Mouse (Mus musculus) 3T3-L1 (cell line): ENCODE results near the gene Tcea2.

ENCODE experiments used
- DNase-seq: peaks from one replicate; pipeline ENCODE4 v3.0.0-alpha.2; 2015; ENCODE audit warnings: low read depth, low spot score

Gene Tcea2

DNA sequence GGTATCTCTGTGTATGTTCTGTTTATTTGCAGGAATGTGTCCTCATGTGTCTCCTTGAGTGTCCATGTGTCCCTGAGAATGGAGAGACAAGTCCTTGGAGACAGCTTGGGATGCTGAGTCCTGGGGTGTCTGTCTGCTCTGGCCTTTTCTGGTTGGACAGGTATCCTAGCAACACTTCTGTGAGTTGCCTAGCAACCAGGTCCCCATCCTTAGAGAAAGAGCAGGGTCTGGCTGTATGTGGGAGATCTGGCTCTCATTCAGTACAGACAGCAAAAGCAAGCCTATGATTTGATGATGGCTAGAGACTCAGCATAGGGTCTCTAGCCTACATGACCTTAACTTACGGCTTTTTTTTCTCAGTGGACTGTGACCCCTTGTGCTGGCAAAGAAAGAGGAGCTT, 33.6 kb downstream of the Tcea2 start:
- no peak for DNase-seq

DNA sequence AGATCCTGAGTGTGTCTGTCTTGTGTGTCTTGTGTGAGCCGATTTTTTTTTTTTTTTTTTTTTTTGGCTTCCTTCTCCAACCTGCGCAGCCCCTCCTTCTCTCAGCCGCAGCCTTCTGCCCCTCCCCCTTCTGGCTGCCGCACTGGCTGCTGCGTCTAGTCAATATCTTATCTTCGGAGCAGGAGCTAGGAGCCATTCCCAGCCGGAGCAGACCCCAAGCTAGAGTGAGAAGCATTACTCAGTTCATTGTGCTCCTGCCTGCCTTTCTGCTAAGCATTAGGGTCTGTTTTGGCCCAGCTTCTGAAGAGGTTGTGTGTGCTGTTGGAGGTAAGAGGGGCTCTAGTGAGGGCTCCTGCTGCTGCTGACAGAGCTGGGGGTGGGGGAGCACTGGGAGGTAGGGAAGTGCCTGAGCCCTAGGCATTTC, 34.8 kb downstream of the Tcea2 start, which contains the start of gene Oprl1:
TSS of gene Oprl1 (plus strand) at position 114 of the 424 bp plus-strand sequence.
- DNase-seq, result no peak

DNA sequence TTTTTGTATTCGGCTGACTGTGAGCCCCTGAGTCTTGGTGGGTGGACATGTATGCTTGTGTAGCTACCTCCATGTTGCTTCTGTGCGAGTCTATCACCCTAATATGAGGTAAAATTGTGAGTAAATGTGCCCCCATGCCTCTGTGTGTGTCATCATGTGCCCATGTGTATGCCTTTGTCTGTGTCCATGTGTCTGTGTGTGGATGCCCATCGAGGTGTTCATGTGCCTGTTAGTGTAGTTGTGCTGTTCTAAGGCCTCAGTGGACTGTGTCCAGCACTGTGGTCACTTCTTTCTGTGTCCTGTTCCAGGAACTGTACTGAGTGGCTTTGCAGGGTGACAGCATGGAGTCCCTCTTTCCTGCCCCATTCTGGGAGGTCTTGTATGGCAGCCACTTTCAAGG, 35.3 kb downstream of the Tcea2 start:
- DNase-seq, result no peak

DNA sequence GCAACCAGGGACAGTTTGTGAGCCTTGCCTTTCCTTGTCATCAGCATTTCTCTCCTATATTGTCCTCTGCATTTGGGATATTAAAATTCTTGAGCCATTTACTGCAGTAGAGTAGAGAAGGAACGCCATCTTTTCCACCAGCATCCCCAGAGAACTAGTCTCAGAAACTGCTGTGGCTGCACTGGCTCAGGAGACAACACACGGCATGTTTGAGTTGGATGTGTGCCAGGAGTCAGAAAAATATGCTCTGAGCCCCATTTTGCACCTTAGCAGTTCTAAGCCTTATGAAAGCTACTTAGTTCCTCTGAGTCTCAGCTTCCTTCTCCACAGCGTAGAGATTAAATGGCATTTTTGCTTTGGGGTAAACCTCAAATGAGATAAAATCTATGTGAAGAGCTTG, 36.9 kb downstream of the Tcea2 start:
- no peak for DNase-seq

DNA sequence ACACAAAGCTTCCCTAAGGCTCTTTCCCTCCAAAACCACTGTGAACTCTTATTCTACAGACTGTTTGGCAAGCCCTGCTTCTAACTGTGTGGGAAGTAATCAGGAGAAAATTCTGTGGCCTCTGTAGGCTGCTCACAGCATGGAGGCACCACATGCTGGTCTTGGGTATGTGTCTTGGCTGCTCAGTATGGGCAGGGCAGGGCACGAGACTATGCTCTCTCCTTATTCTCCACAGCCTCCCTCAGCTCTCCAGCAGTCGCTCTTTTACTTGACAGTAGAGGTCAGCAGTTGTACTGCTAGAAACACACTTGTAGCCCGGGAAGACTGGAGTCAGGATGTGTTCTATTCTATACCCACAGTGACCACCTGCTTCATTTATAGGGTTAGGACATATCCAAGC, 40.0 kb downstream of the Tcea2 start:
- DNase-seq, result no peak

DNA sequence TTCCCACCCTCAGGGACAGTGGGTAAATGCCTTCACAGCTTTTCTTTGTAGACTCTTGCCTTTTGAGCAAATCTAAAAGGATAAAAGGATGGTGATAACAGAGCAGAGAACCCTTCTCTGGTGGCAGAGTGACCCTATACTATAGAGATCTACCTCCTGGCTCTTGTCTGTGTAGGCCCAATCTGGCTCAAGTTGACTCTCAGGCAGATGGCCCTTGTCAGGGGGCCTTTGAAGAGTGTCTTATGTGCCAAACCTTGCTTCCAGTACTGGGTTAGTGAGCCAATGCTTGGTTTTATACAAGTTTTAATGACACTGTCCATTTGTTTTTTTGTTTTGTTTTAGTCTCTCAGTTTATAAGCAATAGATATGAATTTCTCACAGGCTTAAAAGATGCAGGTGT, 41.1 kb downstream of the Tcea2 start:
- DNase-seq, result no peak

DNA sequence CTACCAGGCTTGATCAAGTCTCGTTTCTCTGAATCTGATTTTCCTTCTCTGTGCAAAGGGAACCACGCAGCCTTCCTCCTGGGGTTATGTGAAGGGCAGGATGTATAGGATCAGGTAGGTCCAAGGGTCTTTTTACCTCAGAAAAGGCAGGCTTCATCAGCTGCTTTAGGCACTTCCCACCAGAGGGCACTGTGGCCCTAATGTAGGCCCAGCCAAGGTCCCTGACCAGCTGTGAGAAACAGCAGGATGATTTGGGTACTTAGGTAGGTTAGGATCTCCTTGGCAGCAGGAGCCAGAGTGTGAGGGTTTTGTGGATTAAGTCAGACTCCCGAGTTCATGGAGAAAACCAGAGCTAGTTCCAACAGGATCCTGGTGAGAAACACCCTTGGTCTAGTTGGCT, 42.1 kb downstream of the Tcea2 start:
- peak; percentile 68 for DNase-seq

DNA sequence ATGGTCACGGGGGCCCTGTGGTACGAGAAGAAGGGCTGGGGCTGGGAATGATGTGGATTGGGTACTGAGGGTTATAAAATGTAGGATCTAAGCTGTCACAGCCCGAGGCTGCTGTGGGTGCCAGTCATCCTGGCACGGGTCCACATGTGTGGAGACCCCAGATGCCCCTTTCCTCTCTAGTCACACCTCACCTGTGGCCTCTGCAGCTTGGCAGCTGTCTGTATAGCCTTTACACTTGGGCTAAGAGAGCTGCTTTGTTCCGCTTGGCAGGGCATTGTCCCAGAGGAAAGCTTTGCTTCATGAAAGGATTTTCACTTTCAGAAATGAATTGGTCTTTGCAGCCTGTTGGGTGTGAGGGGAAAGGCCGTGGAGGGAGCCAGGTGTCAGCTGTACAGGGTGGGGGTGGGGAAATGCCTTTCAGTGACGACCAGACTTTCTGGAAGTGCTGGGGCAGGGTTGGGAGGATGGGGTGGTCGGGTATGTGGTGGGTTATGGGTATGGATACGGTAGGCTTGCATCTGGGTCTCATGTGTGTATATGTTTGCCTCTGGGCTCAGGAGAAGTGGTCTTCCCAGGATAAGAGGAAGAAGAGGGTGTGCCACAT, 47.7 kb downstream of the Tcea2 start:
- DNase-seq, result no peak

DNA sequence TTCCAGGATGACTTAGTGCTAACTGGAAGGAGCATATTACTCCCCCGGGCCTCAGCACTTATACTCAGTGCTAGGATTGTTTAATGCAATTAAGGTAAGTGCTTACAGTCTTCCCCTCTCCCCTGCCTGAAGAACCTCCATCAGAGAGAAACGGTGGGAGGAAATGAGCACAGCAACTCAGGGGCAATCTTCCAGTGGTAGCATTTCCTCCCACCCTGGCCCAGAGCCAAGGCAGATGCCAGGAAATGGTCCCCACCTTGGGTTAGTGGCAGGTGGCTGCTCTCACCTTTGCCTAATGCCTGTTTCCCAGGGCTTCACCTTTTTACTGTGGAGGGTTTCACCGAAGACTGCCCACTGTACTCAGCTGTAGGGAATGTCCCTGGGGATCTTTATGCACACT, 49.9 kb downstream of the Tcea2 start:
- no peak for DNase-seq
